Mouse (Mus musculus) thymus, adult 18-20 months (tissue): ENCODE measurements around the gene B4galt4.
"Not testable (repeated sequence)": the region's sequence is repeated elsewhere in the genome, so short reads cannot be mapped to it uniquely, and the experiment has no call there.

ENCODE experiments used
- DNase-seq, 2 experiments: peaks; one replicate each; pipeline ENCODE4 v3.0.0; 2022; ENCODE audit warnings: mixed read lengths in 2 of 2

Gene B4galt4

DNA sequence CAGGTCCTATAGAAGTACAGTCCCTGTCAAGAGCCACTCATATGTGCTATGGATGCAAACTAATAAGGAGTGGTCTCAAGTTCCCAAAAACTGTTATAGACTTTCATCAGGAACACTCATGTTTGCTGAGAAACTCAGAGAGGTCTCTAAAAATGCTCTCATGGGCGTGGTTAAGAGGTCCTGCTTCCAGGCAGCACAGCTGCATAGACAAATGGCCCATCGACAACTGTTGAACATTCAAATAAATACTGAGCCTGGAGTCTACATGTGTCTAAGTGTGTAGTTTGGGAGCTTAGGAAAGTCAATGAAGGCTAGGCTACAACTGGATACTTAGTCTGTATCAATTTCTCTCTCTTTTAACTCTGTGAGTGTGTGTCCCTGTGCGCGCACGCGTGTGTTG is 29.1 kb downstream of the B4galt4 start:
- DNase-seq = no peak

DNA sequence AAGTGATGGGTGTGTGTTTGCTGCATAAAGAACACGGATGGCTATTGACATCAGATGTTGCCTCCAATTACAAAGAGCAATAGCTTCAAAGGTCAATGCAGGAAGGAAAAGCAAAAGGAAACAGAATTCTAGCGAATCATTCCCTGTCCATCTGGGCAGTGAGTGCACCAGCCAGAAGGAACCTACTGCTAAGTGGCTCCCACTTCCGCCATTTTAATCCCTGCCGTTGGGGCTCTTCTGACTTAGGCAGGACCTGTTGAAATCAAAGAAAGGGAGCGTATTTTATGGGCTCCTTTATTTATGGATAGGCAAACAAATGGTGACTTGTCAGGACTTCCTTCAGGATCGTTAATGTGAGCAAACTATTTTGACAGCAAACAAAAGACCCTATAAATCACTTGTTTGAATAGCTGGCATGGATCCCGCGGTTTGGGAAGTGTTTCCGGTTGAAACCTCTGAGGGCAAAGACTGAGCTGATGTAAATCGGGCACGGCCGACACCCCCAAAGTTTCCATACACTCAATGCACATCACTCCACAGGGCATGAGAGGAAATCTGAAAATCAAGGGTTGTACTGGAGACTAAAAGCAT is 30.9 kb downstream of the B4galt4 start:
- no peak for DNase-seq

DNA sequence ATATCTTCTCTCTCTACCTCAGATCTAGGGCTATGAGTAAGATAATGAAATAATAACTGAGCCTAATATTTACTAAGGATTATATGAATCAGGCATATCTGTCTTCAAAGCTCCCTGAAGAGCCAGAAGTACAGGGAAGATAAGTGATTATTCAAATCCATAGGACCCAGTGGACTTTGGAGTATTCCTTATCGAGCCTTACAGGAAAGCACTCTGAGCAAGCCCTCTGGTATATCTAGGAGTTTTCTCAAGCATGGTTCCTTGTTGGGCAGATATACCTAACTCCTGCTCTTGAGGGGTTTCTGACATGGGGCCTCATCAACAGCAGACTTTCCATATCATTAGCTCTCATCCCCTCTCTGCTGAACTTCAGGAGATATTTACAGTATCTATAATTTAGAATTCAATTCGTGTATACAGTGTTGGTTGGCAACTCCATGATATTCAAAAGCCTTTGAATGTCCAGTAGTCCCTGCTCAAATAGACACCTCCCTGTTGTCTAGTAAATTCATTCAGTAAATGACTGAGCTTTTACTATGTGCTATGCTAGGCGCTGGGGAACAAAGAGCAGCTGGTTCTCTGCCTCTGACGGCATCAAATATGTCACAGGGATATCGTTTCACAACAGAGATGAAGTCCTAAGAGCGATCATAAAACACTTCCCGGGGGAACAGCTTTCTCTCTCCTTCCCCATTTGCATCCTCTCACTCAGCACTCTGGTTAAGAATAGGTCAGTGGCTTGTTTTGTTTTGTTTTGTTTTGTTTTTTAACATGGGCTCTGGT is 33.1 kb downstream of the B4galt4 start:
- no peak for DNase-seq

DNA sequence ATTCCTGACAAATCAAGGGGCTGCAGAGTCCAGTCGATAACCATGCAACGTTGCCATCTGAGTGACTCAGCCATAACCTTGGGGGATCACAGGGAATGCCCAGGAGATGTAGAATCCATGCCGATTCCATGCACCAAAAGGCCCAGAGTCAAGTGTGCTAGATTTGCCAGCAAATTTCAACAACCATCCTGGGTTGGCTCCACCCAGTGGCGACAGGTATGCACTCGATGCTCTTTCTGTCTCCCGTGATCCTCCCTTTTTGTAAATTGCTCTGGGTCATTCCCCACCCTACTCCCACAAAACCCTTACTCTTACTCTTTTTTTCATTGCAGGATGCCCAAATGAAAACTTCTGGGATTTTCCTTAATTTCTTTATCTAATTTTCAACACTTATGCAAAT is 34.3 kb downstream of the B4galt4 start:
- no peak for DNase-seq

DNA sequence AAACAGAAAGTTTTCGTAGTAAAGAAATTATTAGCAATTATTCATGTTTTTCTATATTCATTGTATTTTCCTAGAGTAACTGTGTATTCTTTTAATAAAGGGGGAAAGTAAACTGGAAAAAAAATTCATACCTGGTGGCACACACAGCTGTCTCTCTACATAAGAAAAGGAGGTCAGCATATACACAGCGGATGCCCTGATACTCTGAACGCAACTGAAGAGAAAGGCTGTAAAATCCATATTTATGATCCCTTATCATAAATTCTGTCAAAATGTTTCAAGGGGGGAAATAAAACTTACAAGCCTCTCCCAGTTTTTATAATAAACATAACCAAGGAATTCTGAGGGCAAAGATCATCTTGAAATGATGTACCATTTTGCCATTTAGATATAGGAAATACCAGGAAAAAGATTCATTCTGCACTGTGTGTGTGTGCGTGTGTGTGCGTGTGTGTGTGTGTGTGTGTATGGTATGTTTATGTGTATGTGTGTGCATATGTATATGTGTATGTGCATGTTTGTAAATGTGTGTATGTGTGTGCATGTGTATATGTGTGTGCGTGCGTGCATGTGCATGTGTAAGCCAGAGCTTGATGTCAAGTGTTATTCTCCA is 39.0 kb downstream of the B4galt4 start:
- no peak for DNase-seq

DNA sequence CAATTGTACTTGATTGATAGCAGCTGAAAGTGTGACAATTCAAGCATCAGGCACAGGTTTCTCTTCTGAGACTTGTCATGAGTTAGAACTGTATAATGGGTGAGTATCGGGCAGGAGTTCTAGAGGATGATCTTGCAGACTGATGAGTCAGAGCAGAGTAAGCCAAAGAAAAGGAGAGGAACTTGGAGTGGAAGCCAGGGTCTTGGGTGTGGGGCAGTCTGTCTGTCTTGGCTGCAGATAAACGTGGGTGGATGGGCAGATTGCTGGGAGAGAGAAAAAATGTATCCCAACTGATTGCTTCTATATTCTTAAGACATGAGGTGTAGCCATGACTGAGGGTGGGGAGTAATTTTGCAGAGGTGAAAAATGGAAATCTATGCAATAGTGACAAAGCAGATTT is 39.9 kb downstream of the B4galt4 start:
- no peak for DNase-seq

DNA sequence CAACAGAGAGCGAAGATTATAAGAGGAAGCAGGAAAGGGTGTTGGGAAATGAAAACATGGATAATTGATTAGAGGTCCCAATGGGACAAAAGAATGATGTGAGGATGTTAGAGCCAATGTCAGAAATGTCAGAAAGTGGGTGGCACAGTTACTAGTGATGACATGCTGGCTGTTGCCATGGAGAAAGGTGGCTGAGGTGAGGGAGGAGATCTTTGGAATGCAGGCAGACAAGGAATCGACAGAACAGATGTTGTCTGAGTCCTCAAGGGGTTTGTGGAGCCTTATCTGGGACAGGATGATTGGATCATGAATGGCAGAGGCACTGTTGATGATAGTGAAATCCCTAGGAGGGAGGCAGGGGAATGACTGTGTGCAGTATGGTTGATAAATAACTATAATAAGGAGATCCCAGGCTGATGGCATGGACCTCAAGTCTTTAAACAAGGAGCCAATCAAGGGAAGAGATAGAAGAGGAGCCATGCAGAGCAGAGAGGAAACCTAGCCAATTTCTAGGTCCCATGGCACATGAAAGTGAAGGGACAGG is 40.5 kb downstream of the B4galt4 start:
- no peak for DNase-seq

DNA sequence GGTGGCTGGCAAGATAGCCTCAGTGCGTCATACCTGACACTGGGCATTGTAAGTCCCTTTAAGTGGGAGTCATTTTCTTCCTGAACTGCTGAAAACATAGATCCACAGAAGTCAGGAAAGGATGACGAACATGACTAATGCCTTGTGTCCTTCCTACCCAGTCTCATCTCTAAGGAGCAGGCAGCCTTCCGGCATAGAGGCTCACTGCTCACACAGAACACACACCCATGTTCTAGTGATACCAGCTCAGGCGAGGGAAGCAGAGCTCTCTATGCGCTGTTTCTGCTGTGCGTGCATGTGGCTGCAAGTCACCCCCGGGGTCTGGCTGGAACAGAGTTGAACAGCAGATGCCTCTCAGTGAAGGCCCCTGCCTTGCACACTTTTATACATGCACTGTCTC is 43.2 kb downstream of the B4galt4 start:
- no peak for DNase-seq

DNA sequence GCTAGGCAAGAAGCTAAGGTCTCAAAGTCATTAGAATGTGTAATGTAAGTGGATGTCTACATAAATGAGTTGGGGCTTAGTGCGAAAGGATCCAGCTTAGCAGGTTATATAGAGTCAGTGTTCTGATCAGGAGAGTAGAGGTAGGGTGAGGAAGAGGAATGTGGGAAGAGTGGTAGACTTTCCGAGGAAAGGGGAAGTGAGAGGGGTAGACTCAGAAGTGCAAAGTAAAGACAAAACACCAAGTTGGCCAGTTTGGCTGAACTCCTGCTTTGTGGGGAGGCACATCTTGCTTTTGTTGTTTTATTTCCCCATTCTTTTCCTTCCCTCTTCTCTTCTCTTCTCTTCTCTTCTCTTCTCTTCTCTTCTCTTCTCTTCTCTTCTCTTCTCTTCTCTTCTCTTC is 47.0 kb downstream of the B4galt4 start:
- no peak for DNase-seq

DNA sequence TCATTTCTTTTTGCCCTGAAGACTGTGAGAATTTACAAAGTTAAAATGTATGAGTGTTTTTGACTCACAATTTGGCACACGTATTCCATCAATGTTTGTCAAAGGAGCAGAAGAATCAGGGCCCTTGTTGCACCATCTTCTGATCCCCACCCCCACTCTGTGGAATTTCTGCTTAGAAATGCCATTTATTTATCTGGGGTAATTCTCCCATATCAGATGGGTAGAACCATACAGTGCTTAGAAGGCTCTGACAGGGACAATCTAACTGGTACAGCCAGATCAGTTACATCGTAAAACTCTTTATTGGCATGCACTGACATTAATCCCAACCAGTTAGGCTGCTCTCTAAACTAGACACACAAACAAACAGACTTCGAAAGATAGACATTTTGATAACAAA is 47.9 kb downstream of the B4galt4 start:
- no peak for DNase-seq

DNA sequence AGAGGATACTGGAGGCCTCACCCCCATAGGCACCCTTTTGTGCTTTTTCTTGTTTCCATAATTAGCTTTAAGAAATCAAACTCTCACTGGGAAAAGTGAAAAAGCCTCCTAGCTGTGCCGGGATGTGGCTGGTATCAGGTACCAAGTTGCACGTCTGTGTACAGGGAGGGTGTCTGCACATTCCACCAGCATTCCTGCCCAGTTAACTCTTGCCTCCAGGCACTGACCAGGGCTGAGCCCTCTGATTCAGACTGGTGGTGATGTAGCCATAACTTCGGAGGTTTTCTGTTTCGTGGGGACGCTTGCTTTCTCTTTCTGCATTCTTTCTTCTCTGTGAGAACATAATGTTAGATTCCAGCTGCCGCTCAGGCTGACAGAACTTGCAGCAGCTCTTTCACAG is 51.1 kb downstream of the B4galt4 start:
- DNase-seq = no peak

DNA sequence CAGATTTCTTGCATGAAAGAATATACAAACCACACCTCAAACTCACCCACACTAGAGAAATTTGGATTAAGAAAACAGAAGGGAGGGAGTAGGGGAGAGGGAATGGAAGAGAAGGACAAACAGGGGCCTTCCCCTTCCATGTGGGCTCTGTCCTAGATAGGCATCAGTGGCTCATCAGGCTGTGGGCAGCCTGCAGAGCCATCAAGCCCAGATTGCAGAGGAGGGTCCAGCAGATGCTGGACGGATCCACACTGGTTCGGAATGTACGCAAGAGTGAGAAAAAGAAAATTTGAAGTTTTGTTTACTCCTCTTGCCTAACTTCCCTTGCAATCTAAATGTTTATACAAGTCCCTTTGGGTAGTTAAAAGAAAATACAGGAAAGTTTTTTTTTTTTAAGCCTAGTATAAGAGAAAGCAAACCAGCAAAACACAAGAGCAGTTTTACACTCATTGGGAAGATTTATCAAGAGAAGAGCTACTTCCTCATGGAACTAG is 56.9 kb downstream of the B4galt4 start:
- no peak for DNase-seq

DNA sequence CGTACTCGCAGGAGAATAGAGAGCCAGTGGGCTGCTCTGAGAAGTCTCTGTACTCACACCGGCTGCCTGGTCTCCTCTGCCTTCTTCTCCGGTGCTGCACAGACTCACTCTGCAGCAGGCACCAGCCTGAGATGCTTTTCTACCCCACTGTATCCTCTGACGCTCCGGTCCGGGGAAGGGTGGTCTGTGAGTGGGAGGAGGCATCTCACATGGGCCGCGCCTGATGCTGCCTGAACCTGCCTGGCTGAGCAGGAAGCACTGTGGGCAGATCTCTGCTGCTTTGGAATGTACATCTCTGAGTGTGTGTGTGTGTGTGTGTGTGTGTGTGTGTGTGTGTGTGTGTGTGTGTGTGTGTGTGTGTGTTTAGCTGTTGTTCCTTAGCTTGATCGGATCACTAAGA is 58.0 kb downstream of the B4galt4 start, which contains the start of gene Upk1b:
Gene Upk1b (minus strand): TSS at position 238 of the 400 bp plus-strand sequence.
- no peak for DNase-seq

DNA sequence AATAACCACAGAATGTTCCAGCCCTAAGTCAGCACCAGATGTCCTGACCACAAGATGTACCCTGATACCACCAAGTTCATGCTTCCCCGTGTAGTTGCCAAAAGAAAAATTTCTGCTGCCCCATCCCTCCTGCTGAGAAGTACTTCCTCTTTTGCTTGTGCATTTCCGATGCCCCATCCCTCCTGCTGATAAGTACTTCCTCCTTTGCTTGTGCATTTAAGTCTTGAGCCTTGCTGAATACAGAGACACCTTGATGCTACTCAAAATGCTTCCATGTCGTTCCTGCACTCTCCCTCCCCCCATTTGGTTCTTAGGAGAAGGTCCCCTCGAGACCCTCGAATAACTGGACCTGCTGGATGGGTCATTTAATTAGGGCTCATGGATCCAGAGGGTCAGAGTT is 65.7 kb downstream of the B4galt4 start:
- not testable (repeated sequence) for DNase-seq

DNA sequence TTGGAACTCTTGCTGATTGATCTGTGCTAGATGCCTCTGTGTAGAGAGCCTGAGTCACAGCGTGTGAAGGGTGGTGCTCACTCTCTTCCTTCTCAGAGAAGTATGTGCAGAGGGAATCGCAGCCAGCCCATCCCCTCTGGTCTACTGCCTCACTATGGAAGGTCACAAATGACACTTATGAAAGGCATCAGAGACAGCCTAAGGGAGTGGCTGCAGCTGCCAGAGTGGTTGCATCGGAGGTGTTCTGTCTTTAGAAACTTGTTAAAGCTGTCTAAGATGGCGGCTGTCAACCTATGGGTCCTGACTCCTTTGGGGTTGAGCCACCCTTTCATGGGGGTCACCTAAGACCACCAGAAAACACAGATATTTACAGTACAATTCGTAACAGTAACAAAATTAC is 68.1 kb downstream of the B4galt4 start:
- DNase-seq = no peak

DNA sequence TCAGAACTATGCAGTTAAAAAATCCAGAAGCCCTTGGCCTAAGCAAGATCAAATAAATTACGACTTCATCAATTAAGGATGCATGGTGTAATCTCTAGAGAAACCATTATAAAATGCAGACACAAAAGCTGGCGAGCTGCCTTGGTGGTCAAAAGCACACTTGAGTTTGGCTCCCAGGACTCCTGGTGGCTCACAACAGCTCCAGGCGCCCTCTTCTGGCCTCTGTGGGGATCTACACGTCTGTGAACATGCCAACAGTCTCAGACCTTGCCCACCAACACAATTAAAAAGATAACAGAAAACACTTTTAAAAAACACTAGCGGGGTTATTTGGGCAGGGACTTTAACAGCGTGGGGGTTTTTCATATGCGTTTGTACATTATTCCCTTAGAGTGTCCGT is 70.5 kb downstream of the B4galt4 start:
- peak; percentile 7 to 15 for DNase-seq
